ENCODE assay signal across 9 mouse cellular contexts in the genomic region with DNA sequence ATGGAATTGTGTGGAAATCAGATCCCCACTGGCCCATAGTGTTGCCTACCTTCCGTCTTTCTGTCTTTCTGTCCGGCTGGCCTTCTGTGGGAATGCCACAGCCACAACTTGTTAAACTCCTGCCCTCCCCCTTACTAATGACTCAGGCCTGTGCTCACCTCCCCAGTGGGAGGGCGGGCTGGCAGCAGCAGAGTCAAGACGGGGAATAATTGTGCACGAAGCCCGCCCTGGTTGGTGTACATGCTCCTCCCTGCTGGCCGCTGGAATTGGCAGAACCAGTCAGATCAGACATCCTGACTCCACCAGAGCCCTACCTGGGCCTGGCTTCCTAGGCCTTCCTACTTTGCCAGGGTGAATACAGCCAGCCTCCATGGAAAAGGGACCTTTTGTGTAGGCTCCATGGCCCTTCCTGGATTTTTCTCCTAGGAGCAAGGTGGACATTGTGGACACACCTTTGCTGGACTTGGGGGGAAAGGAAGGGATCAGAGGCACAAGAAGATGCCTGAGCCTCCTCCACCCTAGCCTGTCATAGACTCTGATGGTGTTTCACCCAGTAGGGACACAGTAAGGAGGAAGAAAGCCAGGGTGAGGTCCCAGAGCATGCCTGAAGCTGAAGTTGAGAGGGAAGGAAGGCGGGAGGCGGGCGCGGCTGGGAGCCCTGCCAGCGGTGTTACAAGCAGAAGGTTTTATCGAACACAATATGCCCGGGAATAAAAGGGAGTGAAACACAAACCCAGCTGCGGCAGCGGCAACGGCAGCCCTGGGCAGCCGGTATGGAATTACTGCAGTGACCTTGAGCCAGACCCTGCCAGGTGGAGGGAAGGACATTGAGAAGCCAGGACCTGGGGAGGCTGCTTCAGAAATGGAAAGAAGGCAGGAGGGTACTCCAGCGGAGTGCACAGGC. TPM values are rescaled to one million over a fixed set of nuclear protein-coding genes. Genes with fewer than 3 reads are reported as not detected.
DNase-seq lines count a peak whose midpoint lies in the region; ATAC-seq lines count a peak whose summit lies in the region.
"Had no signal": no experiment of that assay in that cellular context is flagged by ENCODE, and none has a peak within 500 bp of the region (broad histone marks: within the 10 kb centered on the region; RNA-seq: fewer than 3 reads in every experiment).

No protein-coding gene starts in this region.

- H3K36me3 ChIP-seq in forebrain, embryonic 16.5 days (ENCODE audit: control insufficient read depth, insufficient read depth) = no peaks in the 10 kb centered on the region
- H3K36me3 ChIP-seq in neural tube, embryonic 14.5 days (ENCODE audit: control insufficient read depth, insufficient read depth, low read length) = no peaks in the 10 kb centered on the region

- H3K4me3 ChIP-seq in forebrain, embryonic 16.5 days (replicated peaks; ENCODE audit: low read length) = peak overlapping the region; percentile 5; the same call in 1 of the 2 replicates
- H3K4me3 ChIP-seq in neural tube, embryonic 14.5 days (ENCODE audit: low read depth, low read length) = no peak overlapping the region

- H3K4me2 ChIP-seq in forebrain, embryonic 16.5 days (ENCODE audit: low read length) = peak overlapping the region; percentile 49
- H3K4me2 ChIP-seq in neural tube, embryonic 14.5 days (ENCODE audit: low read depth, low read length) = peak overlapping the region; percentile 12; the same call in 1 of the 2 replicates

- DNase-seq in MN1 (ENCODE audit: low spot score) = peak; percentile 47
- DNase-seq in cerebellum, adult 11-12 months = peak; percentile 82
- peak; percentile 71 for DNase-seq in kidney, adult 18-20 months
- peak; percentile 50 to 65 for DNase-seq in left cerebral cortex, postnatal 36 days (ENCODE audit: low spot score in 2 of 2)
- DNase-seq in B cell, adult 2 months = no peak
- no peak for DNase-seq in spleen, adult 12 weeks (ENCODE audit: low spot score)

- whole genome bisulfite sequencing in forebrain, embryonic 16.5 days = 13% methylated on average over 19 of the region's 19 CpGs
- 20% methylated on average over 19 of the region's 19 CpGs for WGBS in neural tube, embryonic 14.5 days

- H3K9ac ChIP-seq in forebrain, embryonic 16.5 days (replicated peaks; ENCODE audit: low read depth, low read length) = peak overlapping the region; percentile 39
- H3K9ac ChIP-seq in neural tube, embryonic 14.5 days (replicated peaks; ENCODE audit: low read depth, low read length) = no peak overlapping the region

- peak; percentile 48 for ATAC-seq in forebrain, embryonic 16.5 days
- no peak for ATAC-seq in neural tube, embryonic 14.5 days (ENCODE audit: low read depth)

- peaks cover 22% of the 10 kb centered on the region for H3K4me1 ChIP-seq in forebrain, embryonic 16.5 days (replicated peaks; ENCODE audit: control insufficient read depth, insufficient read depth, low read length)
- H3K4me1 ChIP-seq in neural tube, embryonic 14.5 days (ENCODE audit: control insufficient read depth, insufficient read depth, low read length) = peaks cover 17% of the 10 kb centered on the region

- H3K27ac ChIP-seq in forebrain, embryonic 16.5 days (ENCODE audit: low read length) = no peak overlapping the region
- no peak overlapping the region for H3K27ac ChIP-seq in neural tube, embryonic 14.5 days (ENCODE audit: low read depth, low read length)

- H3K9me3 ChIP-seq in forebrain, embryonic 16.5 days (ENCODE audit: control insufficient read depth, low read length) = no peaks in the 10 kb centered on the region
- no peaks in the 10 kb centered on the region for H3K9me3 ChIP-seq in neural tube, embryonic 14.5 days (ENCODE audit: control insufficient read depth, low read length)

- intact Hi-C loops in left cerebral cortex, postnatal 36 days (cut with DNase I) = no loop called here

- no peaks in the 10 kb centered on the region; the same call in 1 of the 2 replicates for H3K27me3 ChIP-seq in forebrain, embryonic 16.5 days (replicated peaks; ENCODE audit: control insufficient read depth, insufficient read depth, low read length)
- no peaks in the 10 kb centered on the region for H3K27me3 ChIP-seq in neural tube, embryonic 14.5 days (ENCODE audit: control insufficient read depth, insufficient read depth, low read length)

RNA-seq across cellular contexts. Expression of a gene that starts 1.4 kb away (rescaled TPM):
- 0.26 and 0.35 TPM in 2 replicates for polyA plus RNA-seq in forebrain, embryonic 16.5 days (2015; fragmentation: Nextera tagmentation; extraction: Ambion mirVana)
- total RNA-seq in left cerebral cortex, postnatal 36 days (2021) = 1 to 10 TPM in 1 of 2 experiments, under 1 TPM in 1; 0.77 to 1.4 TPM
- polyA plus RNA-seq in neural tube, embryonic 14.5 days (2014; fragmentation: Nextera tagmentation; extraction: Ambion mirVana) = 0.68 and 0.82 TPM in 2 replicates

RNA-seq across cellular contexts. Expression of a gene that starts 12.4 kb away (rescaled TPM):
- 0.38 and 0.48 TPM in 2 replicates for polyA plus RNA-seq in forebrain, embryonic 16.5 days (2015; fragmentation: Nextera tagmentation; extraction: Ambion mirVana)
- 1 to 10 TPM in 1 of 2 experiments, under 1 TPM in 1; 0.27 to 1.3 TPM for total RNA-seq in left cerebral cortex, postnatal 36 days (2021)
- 0.09 and 0.26 TPM in 2 replicates for polyA plus RNA-seq in neural tube, embryonic 14.5 days (2014; fragmentation: Nextera tagmentation; extraction: Ambion mirVana)
- polyA plus RNA-seq: liver, embryonic 16.5 days had no signal

RNA-seq across cellular contexts. Expression of a gene that starts 23.2 kb away (rescaled TPM):
- polyA plus RNA-seq in forebrain, embryonic 16.5 days (2015; fragmentation: Nextera tagmentation; extraction: Ambion mirVana) = 1.9 and 2.6 TPM in 2 replicates
- 1 to 10 TPM; 5.5 to 7.7 TPM for total RNA-seq in left cerebral cortex, postnatal 36 days (2021)
- 1.7 and 2.0 TPM in 2 replicates for polyA plus RNA-seq in neural tube, embryonic 14.5 days (2014; fragmentation: Nextera tagmentation; extraction: Ambion mirVana)
- polyA plus RNA-seq: liver, embryonic 16.5 days had no signal

RNA-seq across cellular contexts. Expression of a gene that starts 24.3 kb away (rescaled TPM):
- polyA plus RNA-seq in forebrain, embryonic 16.5 days (2015; fragmentation: Nextera tagmentation; extraction: Ambion mirVana) = 5.4 and 12.1 TPM in 2 replicates
- 100 to 1,000 TPM in 1 of 2 experiments, 10 to 100 TPM in 1; 70.9 to 105 TPM for total RNA-seq in left cerebral cortex, postnatal 36 days (2021)
- 14.3 and 22.5 TPM in 2 replicates for polyA plus RNA-seq in neural tube, embryonic 14.5 days (2014; fragmentation: Nextera tagmentation; extraction: Ambion mirVana)

RNA-seq across cellular contexts. Expression of a gene that starts 50.7 kb away (rescaled TPM):
- 6.6 and 6.7 TPM in 2 replicates for polyA plus RNA-seq in forebrain, embryonic 16.5 days (2015; fragmentation: Nextera tagmentation; extraction: Ambion mirVana)
- total RNA-seq in left cerebral cortex, postnatal 36 days (2021) = 10 to 100 TPM; 15.2 to 15.9 TPM
- polyA plus RNA-seq in neural tube, embryonic 14.5 days (2014; fragmentation: Nextera tagmentation; extraction: Ambion mirVana) = 5.2 and 12.3 TPM in 2 replicates

Comparison
In these comparisons a context has a peak if more than half of its experiments do, and no peak if none do; other contexts are left out.
1. DNase-seq: peak in MN1 (single experiment), cerebellum, adult 11-12 months (single experiment), kidney, adult 18-20 months (single experiment) and left cerebral cortex, postnatal 36 days (2 of 2); none in B cell, adult 2 months (0 of 2) and spleen, adult 12 weeks (single experiment).